Mouse (Mus musculus) heart, postnatal 0 days (tissue): ENCODE measurements at regions not wholly inside any gene's neighbourhood (a gene's known extent, or its start where the extent isn't known, plus 50 kb on each side); places are given as distances from the start of the nearest gene placed in this dataset.

Source experiments
- CTCF ChIP-seq: IDR thresholded peaks from 2 replicates; pipeline ENCODE4 v1.5.1; 2016; ENCODE audit warnings: antibody characterized with exemption, control low read depth, low read depth
- EP300 ChIP-seq: IDR thresholded peaks from 2 replicates; pipeline ENCODE4 v1.6.1; 2016; ENCODE audit warnings: antibody characterized with exemption, low read depth

DNA sequence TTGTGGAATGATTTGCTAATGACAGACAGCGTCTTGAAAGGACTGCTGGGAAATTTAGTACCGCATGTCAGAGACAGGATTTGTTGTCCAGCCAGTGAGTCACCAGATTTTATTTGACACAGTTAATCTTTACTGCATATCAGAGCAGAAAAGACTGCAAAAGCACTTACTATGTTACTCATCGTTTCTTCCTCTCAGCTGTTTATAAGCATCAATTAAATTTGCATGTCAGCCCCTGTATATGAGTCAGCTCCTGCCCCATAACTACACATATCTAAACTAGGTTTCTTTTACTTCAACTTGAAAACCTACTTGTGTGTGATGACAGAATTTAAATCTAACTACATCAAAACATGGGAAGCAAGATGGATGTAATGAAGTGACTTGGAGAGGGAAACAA lies 440.4 kb upstream of the Dppa4 start:
- no peak for TF ChIP-seq CTCF
- TF ChIP-seq EP300, result no peak
